Mouse (Mus musculus) intestine, embryonic 14.5 days (tissue): ENCODE results near the gene Trmt11. TPM values are rescaled to one million over a fixed set of nuclear protein-coding genes. Genes with fewer than 3 reads are reported as not detected.
"Not testable (repeated sequence)": the region's sequence is repeated elsewhere in the genome, so short reads cannot be mapped to it uniquely, and the experiment has no call there.

Source experiments
- ATAC-seq: fragments of 200-750 bp; cut with Nextera tagmentation; replicated peaks from 2 replicates; pipeline ENCODE4 v1.8.0; 2017; ENCODE audit warnings: low read depth, moderate number of reproducible peaks, moderate TSS enrichment, moderate library complexity; ENCODE audit not compliant: low FRiP score, low TSS enrichment
- DNase-seq: peaks from one replicate; pipeline ENCODE4 v3.0.0-alpha.2; 2018; ENCODE audit warnings: low spot score
- H3K27ac ChIP-seq: fragments of 300-500 bp; sonication (generic); 2 replicates; pipeline ENCODE4 v1.5.1; 2014; ENCODE audit warnings: low read depth, mild to moderate bottlenecking, control low read depth
- H3K27me3 ChIP-seq: fragments of 300-500 bp; sonication (generic); replicated peaks from 2 replicates; pipeline ENCODE4 v1.6.1; 2014; ENCODE audit warnings: low read length, control low read depth; ENCODE audit not compliant: control insufficient read depth, insufficient read depth
- H3K36me3 ChIP-seq: fragments of 300-500 bp; sonication (generic); 2 replicates; pipeline ENCODE4 v1.6.1; 2014; ENCODE audit warnings: low read length, control low read depth; ENCODE audit not compliant: control insufficient read depth, insufficient read depth
- H3K4me1 ChIP-seq: fragments of 300-500 bp; sonication (generic); replicated peaks from 2 replicates; pipeline ENCODE4 v1.6.1; 2014; ENCODE audit warnings: low read length, control low read depth, mixed read lengths; ENCODE audit not compliant: control insufficient read depth, insufficient read depth
- H3K4me2 ChIP-seq: fragments of 300-500 bp; sonication (generic); 2 replicates; pipeline ENCODE4 v1.6.1; 2014; ENCODE audit warnings: low read length
- H3K4me3 ChIP-seq: fragments of 300-500 bp; sonication (generic); 2 replicates; pipeline ENCODE4 v1.5.1; 2014; ENCODE audit warnings: low read depth, low read length, control low read depth, mixed read lengths
- H3K9ac ChIP-seq: fragments of 300-500 bp; sonication (generic); 2 replicates; pipeline ENCODE4 v1.6.1; 2014; ENCODE audit warnings: mild to moderate bottlenecking, low read length
- H3K9me3 ChIP-seq: fragments of 300-500 bp; sonication (generic); 2 replicates; pipeline ENCODE4 v1.6.1; 2016; ENCODE audit warnings: low read length, control low read depth; ENCODE audit not compliant: control insufficient read depth
- WGBS: fragments of 180-500 bp; shearing (Covaris S2); extraction: QIAGEN DNeasy Blood & Tissue Kit; methylation state at CpG from one replicate; pipeline ENCODE4 v1.1.7; 2014; 5-methylcytosine and 5-hydroxymethylcytosine counted together
- polyA plus RNA-seq: library from polyadenylated mRNA; unstranded; fragments of >200 nt; fragmentation: Nextera tagmentation; extraction: Ambion mirVana; gene quantifications from 2 replicates; pipeline ENCODE4 v1.2.1, GENCODE M21; 2014

The Trmt11 gene
- polyA plus RNA-seq, 1 experiment from 2014 or later, result 30.6 TPM

- no peak overlapping the region for H3K4me3 ChIP-seq
- no peaks in the 10 kb centered on the region for H3K36me3 ChIP-seq
- H3K27me3 ChIP-seq, result no peaks in the 10 kb centered on the region
- DNase-seq, result no peak
- ATAC-seq, result no peak
- 88% methylated on average over 1 of the region's 1 CpGs for WGBS
- no peak overlapping the region for H3K9ac ChIP-seq
- no peaks in the 10 kb centered on the region for H3K9me3 ChIP-seq
- H3K27ac ChIP-seq, result no peak overlapping the region
- no peaks in the 10 kb centered on the region for H3K4me1 ChIP-seq
- no peak overlapping the region for H3K4me2 ChIP-seq
Observed at GRCm38 (mm10) chr10:30502718-30503117, 97.8 kb downstream of the Trmt11 start.

- H3K27me3 ChIP-seq, H3K36me3 ChIP-seq, H3K4me1 ChIP-seq, H3K9me3 ChIP-seq, H3K4me2 ChIP-seq, H3K27ac ChIP-seq, H3K4me3 ChIP-seq, DNase-seq, ATAC-seq, H3K9ac ChIP-seq: not testable (repeated sequence)
- WGBS, result 69% methylated on average over 19 of the region's 19 CpGs
Observed at GRCm38 (mm10) chr10:30498223-30498622, 102.3 kb downstream of the Trmt11 start.

Other genes starting within 250 kb of the Trmt11 start
- gene Hint3, start 28.9 kb upstream of the Trmt11 start, polyA plus RNA-seq, result 21.9 and 25.4 TPM in 2 replicates
- gene Ncoa7, start 202.6 kb upstream of the Trmt11 start, polyA plus RNA-seq, result 9.2 and 11.4 TPM in 2 replicates
- 4.0 and 4.4 TPM in 2 replicates for gene Hey2, start 242.1 kb upstream of the Trmt11 start, polyA plus RNA-seq